Mouse (Mus musculus): Measurements from ENCODE around the gene Cpe.

The Cpe gene

DNA sequence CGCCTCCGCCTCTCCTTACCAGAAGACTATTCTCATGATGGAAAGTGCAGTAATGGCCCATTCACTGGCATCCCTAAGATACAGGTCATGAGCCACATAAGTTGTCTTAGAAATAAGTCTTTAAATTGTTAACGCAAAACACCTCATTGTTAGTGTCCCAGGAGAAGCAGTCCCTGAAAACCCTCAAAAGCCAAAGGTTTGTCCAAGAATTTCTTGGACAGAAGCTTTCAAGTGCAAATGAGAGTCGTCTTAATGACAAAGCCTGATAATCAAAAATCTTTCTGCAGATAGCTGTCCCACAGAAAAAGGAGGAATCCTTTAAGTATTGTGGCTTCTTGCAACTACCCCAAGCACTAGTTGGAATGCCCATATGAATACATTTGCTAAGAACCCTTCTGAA is 60.7 kb downstream of the Cpe start:
- no peak for DNase-seq (ENCODE audit: low spot score)

- no peak for DNase-seq (ENCODE audit: low spot score)
These were observed 61.1 kb downstream of the Cpe start for GRCm38 (mm10) chr8:64631761-64632160.

- no peak for DNase-seq (ENCODE audit: low spot score)
These were observed 63.7 kb downstream of the Cpe start for GRCm38 (mm10) chr8:64629034-64629760.

GRCm38 (mm10) chr8:64628039-64628438 is 64.8 kb downstream of the Cpe start:
- no peak for DNase-seq (ENCODE audit: low spot score)

DNA sequence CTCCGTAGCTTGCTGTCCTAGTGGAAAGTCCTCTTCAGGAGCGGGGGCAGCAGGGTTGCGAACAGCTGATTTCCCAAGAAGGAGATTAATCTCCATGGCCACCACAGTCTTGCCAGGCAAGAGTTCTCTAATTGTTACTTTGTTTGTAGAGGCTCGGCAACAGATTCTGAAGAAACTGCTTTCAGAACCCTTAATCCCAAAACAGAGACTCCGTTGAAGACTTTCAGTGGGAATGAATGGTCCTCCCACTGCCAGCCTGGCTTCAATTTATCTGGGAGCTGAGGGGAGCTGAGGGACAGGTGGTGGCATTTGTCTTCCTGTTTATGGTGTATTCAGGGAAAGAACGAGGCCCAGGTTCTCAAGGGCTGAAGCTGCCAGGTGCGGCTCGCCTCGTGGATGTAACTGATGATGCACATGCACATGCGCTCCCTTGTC is 68.2 kb downstream of the Cpe start:
- no peak for DNase-seq (ENCODE audit: low spot score)

DNA sequence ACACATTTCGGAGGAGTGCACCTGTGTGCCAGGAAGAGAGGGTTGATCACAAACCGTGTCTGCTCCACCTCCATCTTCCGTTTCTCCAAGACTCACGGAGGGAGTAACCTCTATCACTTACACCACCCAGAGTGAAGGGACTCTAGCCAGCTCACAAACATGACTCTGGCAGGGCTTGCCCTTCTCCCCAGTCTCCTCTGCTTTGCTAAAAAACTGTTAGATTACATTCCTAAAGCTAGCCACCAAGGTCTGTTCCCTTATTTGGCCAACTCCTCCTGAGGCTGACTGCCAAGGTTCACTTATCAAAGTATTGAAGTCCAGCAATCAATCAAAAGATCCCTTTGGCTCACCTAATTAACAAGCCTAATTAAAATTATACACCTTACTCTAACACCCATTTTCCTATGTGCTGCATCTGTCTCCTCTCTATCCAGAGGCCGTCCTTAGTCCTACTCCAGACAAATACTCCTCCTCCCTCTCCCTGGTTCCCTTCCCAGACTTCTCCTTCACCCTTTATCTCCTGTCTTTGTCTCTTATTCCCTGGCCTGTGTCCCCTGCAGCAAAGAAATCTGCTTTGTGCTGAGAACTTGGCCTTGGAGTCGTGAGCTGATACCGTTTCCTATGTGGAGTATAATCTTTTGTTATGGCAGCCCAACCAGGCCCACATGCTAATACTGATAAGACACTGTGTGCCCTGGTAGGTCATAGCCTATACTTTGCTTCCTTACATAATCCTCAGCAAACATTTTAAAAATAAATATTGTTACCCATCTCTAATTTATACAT is 72.3 kb downstream of the Cpe start:
- DNase-seq (ENCODE audit: low spot score) = no peak

DNA sequence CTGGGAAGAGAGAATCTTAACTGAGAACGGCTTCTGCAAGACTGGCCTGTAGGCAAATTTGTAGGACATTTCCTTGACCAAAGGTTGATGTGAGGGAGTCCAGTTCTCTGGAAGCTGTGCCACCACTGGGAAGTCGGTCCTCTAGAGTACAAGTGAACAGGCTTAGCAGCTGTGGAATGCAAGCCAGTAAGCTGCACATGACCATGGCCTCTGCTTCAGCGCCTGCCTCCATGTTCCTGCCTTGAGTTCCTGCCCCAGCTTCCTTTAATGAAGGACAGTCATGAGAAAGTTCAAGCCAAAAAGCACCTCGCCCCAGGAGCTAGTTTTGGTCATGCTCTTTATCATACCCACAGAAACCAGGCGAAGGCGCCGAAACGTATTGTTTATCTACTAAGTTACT is 73.2 kb downstream of the Cpe start:
- DNase-seq (ENCODE audit: low spot score) = no peak

DNA sequence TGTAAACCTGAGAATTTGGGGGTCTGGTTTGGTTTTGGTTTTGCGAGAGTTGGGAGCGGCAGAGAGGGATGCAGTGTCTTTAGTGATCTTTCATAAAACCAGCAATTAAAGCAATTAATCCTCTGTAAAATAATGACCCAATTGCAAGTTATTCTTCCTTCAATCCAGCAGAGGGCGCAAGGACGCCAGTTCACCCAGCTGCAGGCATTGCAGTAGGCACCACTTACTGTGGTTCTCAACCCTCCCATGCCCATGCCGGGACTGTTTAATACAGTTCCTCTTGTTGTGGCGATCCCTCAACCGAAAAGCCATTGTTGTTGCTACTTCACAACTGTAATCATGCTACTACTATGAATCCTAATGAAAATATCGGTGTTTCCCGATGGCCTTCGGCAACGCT is 74.2 kb downstream of the Cpe start:
- DNase-seq (ENCODE audit: low spot score) = no peak

- DNase-seq (ENCODE audit: low spot score) = no peak
These were observed 76.3 kb downstream of the Cpe start for GRCm38 (mm10) chr8:64616566-64616965.

- DNase-seq (ENCODE audit: low spot score) = no peak
These were observed 77.4 kb downstream of the Cpe start for GRCm38 (mm10) chr8:64615459-64615858.

DNA sequence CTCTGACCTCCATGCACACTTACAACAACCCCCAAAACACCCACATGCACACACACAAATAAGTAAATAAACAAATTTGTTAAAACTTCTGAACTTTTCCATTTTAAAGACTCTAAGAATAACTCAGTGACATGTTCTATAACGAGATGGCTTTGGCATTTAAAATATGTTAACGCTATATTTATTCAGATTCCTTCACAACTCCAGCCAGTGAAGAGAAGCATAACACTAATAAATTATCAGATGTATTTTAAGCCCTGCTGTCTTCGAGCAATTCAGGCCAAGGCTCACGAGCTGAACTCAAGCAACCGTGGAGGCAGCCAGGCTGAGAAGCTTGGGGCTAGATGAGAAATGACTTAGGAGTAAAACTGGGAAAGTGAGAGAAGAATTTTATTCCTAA is 79.2 kb downstream of the Cpe start:
- DNase-seq (ENCODE audit: low spot score) = no peak

- DNase-seq (ENCODE audit: low spot score) = no peak
These were observed 81.5 kb downstream of the Cpe start for GRCm38 (mm10) chr8:64611210-64611974.

GRCm38 (mm10) chr8:64608931-64609330 is 83.9 kb downstream of the Cpe start:
- no peak for DNase-seq (ENCODE audit: low spot score)

DNA sequence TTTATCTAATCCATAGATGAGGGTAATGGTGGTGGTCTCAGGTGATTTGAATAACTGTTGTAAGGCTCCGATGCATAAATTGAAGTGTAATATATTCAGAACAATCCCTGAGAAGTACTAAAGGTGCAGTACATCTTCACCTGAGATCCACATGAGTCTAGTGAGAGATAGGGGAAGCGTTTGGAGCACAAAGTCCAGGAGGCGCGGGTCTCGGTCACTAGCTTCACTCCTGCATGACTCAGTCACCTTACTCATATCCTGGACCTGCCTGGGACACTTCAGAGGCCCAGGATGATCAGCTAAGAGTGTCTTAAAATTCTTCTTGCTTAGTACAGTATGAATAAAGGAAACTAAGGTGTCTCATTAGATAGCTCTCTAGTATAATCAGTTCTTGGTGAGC is 86.8 kb downstream of the Cpe start:
- DNase-seq (ENCODE audit: low spot score) = no peak

DNA sequence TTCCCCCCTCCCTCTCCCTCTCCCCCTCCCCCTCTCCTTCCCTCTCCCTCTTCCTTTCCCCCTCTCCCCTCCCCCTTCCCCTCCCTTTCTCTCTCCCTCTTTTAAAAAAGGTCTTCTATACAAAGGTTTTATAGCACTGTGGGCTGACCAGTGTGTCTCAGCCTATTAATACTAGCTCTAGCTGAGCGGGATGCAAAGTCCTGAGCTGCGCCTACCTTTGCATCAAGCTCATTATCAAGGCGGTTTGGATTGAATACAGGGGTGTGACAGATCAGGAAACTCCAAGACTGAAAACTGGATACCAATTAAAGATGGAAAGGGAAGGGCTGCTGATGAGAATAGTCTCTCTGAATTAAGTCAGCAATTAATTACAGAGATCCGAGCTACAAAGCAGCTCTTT is 94.6 kb downstream of the Cpe start:
- DNase-seq (ENCODE audit: low spot score) = no peak

DNA sequence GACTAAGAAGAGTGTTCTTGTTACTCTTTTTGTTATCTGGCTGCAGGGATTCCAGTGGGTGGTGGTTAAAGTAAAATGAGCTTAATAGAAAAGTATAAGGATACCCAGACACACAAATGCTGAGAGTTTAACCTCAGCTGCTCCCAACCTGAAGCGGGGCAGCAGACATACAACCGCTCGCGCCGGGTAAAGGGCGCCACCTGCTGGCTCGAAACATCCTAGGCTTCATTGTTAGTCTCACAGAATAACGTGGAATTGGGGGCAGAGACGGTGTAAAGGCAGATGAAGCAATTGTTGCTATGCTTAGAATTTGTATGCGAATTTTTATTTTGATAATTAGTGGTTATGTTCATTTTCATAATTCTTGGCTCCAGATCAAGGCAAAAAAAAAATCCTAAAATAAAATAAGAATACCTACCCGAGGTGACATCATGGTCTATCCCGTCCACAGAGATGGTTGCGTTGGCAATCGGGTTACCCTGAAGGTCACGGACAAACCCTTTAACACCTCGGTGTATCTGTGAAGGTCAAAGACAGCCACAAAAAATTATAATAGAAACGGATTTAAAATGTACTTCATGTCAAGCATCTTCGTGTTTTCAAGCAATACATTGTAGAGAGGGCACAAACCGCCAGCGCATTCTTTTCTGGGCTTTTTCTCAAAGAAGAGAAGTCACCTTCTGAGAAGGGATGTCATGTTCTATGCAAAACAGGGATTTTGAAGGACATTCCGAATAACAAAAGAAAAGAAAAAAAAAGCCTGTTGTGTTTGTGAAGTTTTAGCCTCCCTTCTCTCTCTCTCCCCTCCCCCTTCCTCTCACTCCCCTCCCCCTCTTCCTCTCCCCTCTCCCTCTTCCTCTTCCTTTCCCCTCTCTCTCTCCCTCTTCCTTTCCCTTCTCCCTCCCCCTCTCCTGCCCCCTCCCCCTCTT is 95.5 kb downstream of the Cpe start:
- DNase-seq (ENCODE audit: low spot score) = peak; percentile 34

GRCm38 (mm10) chr8:64596396-64596795 is 96.5 kb downstream of the Cpe start:
- DNase-seq (ENCODE audit: low spot score) = no peak

- no peak for DNase-seq (ENCODE audit: low spot score)
These were observed 102.4 kb downstream of the Cpe start for GRCm38 (mm10) chr8:64590456-64590855.

DNA sequence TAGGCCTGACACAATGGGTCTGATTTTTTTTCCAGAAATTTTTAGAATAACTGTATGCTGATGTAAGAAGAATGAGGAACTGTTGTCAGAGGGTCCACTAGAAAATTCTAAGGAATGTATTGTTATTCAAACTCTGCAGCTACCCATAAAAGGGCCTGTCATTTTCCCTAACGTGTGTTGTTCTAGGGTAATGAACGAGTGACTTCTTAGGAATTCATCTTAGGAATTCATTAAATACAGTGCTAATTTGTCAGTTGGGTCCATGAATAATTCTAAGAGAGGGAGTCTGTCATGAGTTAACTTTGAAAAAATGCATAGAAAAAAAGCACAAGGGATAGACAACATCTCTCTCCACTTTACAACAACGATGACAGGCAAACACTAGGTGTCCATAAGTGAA is 110.0 kb downstream of the Cpe start:
- no peak for DNase-seq (ENCODE audit: low spot score)

- DNase-seq (ENCODE audit: low spot score) = no peak
These were observed 114.6 kb downstream of the Cpe start for GRCm38 (mm10) chr8:64578221-64578620.

- DNase-seq (ENCODE audit: low spot score) = no peak
These were observed 117.9 kb downstream of the Cpe start for GRCm38 (mm10) chr8:64575001-64575400.
